Mouse (Mus musculus): ENCODE data around the gene Grin3a.

GRCm38 (mm10) chr4:49676790-49677189 is 168.8 kb downstream of the Grin3a start:
- no peak for TF ChIP-seq CTCF (IDR thresholded peaks at IDR 0.05; ENCODE audit: low read depth, low read length)
- TF ChIP-seq GATA2 (IDR thresholded peaks at IDR 0.05; ENCODE audit: borderline replicate concordance, low read depth, low read length) = no peak
- no peak for TF ChIP-seq GATA1 (IDR thresholded peaks at IDR 0.05; ENCODE audit: borderline replicate concordance, low read length)
